Mouse (Mus musculus): Measurements from ENCODE around the gene Pmvk.

Gene Pmvk

DNA sequence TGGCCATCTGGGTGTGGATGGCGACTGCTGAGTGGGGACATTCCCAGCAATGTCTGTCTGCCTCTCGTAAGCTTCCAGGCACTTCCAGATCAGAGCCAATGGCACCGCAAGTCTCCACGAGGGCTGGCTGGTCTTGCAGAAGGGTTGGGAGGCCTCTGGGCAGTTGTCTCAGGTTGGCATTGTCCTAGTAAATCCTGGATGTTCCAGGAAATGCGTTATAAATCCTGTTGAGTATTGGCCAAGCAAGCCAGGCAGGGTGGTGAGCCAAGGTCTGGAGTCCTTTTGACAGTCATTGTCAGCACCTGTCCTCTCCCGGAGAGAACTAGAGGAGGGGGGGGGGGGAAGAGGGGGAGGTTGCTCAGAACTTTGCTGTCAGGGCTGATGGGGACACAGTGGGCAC lies 24.7 kb downstream of the Pmvk start:
- DNase-seq (ENCODE audit: low spot score in 2 of 2): no peak

DNA sequence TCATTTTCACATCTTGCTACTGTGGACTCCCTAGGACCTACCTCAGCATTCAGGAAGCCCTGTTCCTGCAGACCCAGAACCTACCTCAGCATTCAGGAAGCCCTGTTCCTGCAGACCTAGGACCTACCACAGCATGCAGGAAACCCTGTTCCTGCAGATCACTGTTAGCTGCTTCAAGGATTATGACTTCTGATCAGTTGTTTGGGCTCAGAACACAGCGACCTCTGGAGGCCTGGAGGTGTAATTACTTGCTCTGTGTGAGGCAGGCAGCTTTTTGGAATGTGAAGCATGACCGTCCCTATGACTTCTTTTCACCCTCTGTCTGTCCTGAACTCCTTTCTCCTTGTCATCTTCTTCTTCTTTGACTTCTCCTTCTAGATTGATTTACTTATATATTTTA lies 27.1 kb downstream of the Pmvk start:
- DNase-seq (ENCODE audit: low spot score in 2 of 2): no peak

DNA sequence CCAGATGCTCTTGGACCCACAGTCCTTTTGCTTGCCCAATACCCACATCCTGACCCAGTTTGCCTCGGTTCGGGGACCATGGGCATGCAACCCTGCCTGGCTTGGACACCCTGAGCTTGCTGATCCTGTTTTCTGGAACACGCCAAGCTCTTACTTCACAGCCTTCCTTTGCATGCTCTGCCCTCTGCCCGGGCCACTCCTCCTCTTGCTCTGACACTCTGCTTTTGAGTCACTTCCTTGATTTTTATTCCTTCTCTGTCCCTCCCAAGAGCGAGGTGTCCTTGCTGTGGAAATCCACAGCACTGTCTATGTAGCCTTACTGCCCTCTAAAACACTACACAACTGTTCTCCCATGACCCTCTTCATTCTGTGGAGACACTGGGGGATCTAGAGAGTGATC lies 27.9 kb downstream of the Pmvk start:
- no peak for DNase-seq (ENCODE audit: low spot score in 2 of 2)

- peak; percentile 9 to 15 for DNase-seq (ENCODE audit: low spot score in 2 of 2)
These were observed 30.6 kb downstream of the Pmvk start for GRCm38 (mm10) chr3:89484766-89485524.

GRCm38 (mm10) chr3:89486111-89486510 lies 31.8 kb downstream of the Pmvk start:
- DNase-seq (ENCODE audit: low spot score in 2 of 2): no peak

- no peak for DNase-seq (ENCODE audit: low spot score in 2 of 2)
These were observed 32.8 kb downstream of the Pmvk start for GRCm38 (mm10) chr3:89486916-89487702.

- no peak for DNase-seq (ENCODE audit: low spot score in 2 of 2)
These were observed 36.4 kb downstream of the Pmvk start for GRCm38 (mm10) chr3:89490790-89491189.

- DNase-seq (ENCODE audit: low spot score in 2 of 2): no peak
These were observed 37.2 kb downstream of the Pmvk start for GRCm38 (mm10) chr3:89491559-89491958.

DNA sequence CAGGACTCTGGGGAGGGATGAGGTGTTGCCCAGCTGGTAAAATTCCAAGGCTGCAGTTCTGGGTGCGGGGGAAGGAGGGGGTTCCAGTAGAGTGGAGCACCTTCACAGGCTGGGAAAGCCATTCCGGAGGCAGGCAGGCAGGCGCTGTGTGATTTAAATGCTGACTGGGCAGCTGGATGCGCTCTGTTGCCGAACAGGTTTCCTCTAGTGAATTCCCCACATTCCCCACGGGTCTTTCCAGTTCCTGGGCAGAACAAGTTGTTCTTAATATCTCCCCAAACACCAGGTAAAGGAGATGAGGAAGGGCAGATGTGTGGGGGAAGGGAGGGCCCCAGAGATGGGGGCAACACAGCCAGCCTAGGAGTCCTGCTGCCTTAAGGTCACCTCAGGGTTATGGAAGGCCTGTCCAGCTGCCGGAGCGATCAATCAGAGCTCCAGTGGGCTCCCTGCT lies 38.4 kb downstream of the Pmvk start:
- DNase-seq (ENCODE audit: low spot score in 2 of 2): no peak

DNA sequence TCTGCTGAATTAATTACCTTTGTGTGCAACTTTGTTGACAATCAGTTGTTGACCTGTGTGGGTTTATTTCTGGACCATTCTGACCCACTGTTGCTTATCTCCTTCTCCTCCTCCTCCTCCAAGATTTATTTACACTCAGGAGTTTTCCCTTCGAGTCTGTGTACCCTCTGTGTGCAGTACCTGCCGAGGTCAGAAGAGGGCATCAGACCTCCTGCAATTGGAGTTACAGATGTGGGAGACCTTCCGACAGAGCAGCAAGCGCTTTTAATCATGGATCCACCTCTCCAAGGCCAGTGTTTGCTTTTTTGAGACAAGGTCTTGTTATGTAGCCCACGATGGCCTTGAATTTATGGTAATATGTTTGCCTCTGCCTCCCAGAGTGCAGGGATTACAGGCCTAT lies 40.3 kb downstream of the Pmvk start:
- no peak for DNase-seq (ENCODE audit: low spot score in 2 of 2)

- no peak for DNase-seq (ENCODE audit: low spot score in 2 of 2)
These were observed 42.0 kb downstream of the Pmvk start for GRCm38 (mm10) chr3:89496366-89496765.

- no peak for DNase-seq (ENCODE audit: low spot score in 2 of 2)
These were observed 45.4 kb downstream of the Pmvk start for GRCm38 (mm10) chr3:89499696-89500095.

DNA sequence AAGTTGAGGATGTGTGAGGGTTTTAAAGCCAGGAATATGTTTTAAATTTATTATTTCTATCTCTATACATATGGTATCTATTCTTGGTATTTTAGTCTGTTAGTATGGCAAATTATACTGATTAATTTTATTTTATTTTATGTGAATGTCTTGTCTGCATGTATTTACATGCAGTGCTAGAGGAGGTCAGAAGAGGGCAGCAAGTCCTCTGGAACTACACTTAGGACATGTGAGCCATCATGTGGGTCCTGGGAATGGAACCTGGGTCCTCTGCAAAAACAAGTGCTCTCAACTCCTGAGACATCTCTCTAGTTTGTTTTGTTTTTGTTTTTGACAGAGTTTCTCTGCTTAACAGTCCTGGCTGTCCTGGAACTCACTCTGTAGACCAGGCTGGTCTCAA lies 47.1 kb downstream of the Pmvk start:
- DNase-seq (ENCODE audit: low spot score in 2 of 2): no peak

DNA sequence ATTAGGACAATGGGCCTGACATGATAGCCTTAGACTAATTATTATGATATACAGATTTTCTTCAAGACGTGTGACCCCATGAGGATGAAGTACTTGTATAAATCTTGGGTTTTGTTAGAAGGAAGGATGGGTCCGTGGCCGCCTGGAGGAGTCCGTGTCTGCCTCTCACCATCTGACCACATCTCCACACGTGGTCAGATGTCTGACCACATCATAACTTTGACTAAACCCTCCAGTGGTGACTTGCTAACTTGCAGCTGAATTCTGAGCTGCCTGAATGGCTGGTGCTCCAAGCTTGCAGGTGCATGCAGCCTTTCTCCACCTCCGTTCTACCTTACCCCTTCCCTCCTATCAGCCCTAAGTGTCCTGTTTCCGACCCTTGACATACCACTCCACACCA lies 48.2 kb downstream of the Pmvk start:
- no peak for DNase-seq (ENCODE audit: low spot score in 2 of 2)

DNA sequence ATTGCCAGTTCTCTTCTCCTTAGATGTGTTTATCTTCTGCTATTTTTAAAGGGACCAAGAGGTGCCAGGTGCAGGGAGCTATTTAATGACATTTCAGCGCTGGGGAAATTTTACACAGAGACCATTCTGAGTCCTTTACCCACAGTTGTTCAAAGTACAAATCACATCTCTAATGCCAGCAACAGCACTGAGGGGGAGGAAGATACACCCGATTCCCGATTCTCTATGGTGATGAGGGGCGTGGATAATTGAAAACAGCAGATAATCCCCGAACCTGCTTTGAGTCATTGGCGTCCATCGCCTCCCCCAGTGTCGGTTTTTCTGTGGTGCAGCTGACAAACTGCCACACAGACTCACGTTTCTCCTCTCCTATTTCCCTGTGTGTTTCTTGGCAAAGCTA lies 53.7 kb downstream of the Pmvk start:
- DNase-seq (ENCODE audit: low spot score in 2 of 2): no peak

GRCm38 (mm10) chr3:89510979-89511378 lies 56.6 kb downstream of the Pmvk start:
- peak in 1 of 2 experiments; percentile 46 for DNase-seq (ENCODE audit: low spot score in 2 of 2)

GRCm38 (mm10) chr3:89511400-89511799 lies 57.1 kb downstream of the Pmvk start:
- DNase-seq (ENCODE audit: low spot score in 2 of 2): no peak

DNA sequence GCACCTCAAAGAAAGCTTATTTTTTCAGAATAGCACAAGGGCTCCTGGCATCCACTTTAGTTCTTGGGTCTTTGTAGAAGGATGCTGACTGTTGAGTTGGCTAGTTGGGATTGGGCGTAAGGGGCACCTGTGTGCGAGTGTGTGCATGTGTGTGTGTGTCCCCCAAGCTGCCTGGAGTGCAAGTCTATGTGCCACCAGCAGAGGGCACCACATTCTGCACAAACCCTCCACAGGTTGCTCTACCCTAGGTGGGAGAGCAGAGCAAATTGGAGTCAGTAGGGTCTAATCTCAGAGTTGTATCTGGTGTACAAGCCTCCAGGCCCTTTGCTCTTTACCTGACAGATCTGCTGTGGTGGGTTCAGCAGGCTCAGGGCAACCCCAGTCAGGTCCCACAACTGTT lies 57.9 kb downstream of the Pmvk start:
- no peak for DNase-seq (ENCODE audit: low spot score in 2 of 2)

- no peak for DNase-seq (ENCODE audit: low spot score in 2 of 2)
These were observed 61.1 kb downstream of the Pmvk start for GRCm38 (mm10) chr3:89515444-89515843.

- no peak for DNase-seq (ENCODE audit: low spot score in 2 of 2)
These were observed 62.0 kb downstream of the Pmvk start for GRCm38 (mm10) chr3:89516321-89516720.

Measured in right cerebral cortex, postnatal 36 days (tissue).